Mouse (Mus musculus) embryonic fibroblast, embryonic 13.5 days (primary cell): ENCODE measurements around the gene Asb2. TPM values are rescaled to one million over a fixed set of nuclear protein-coding genes. Genes with fewer than 3 reads are reported as not detected.

ENCODE experiments used
- H3K27ac ChIP-seq: 2 replicates; pipeline ENCODE4 v1.5.1; 2012; ENCODE audit warnings: low read length, control low read depth, inconsistent platforms; ENCODE audit not compliant: insufficient read depth
- H3K4me1 ChIP-seq: 2 replicates; pipeline ENCODE4 v1.6.1; 2011; ENCODE audit warnings: low read length; ENCODE audit not compliant: control insufficient read depth, insufficient read depth
- H3K4me3 ChIP-seq: 2 replicates; pipeline ENCODE4 v1.5.1; 2011; ENCODE audit warnings: mild to moderate bottlenecking, control low read depth, low read length; ENCODE audit not compliant: insufficient read depth
- CTCF ChIP-seq: IDR thresholded peaks from 2 replicates; pipeline ENCODE4 v1.5.1; 2011; ENCODE audit warnings: mild to moderate bottlenecking, control low read depth, low read length, moderate library complexity, borderline replicate concordance; ENCODE audit not compliant: insufficient read depth
- POLR2A ChIP-seq: IDR thresholded peaks from 2 replicates; pipeline ENCODE4 v1.6.1; 2011; ENCODE audit warnings: low read depth, mild to moderate bottlenecking, control low read depth, low read length, moderate library complexity
- polyA plus RNA-seq: library from polyadenylated mRNA; stranded (reverse); fragments of >200 nt; gene quantifications from 2 replicates; pipeline ENCODE4 v1.2.4, GENCODE M21; 2011; ENCODE audit warnings: low read depth; ENCODE audit not compliant: missing spikeins, insufficient read length

Gene Asb2
- polyA plus RNA-seq, 1 experiment = not detected

DNA sequence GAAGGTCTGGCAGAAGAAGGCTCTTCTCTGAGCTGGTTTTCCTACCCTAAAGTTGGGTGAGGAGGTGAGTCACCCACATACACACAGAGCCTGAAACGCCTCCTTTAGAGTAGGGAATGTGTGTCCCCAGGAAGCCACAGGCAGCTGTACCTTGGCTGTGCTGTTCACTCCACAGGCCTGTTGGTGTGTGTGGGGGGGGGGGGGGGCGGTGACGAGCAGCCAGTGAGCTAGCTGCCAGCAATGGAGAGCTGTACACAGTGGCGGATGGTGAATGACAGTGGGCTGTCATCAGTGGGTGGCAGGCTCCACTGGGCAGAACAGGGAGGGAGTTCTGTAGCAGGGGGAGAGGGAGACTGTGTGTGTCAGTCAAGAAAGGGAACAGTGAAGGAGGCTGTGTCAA, 21.0 kb upstream of the Asb2 start:
- TF ChIP-seq POLR2A = no peak
- TF ChIP-seq CTCF = no peak
- Histone ChIP-seq H3K4me1 (no peaks in the 10 kb centered on the region), H3K4me3 (no peak overlapping the region), H3K27ac (no peak overlapping the region)

DNA sequence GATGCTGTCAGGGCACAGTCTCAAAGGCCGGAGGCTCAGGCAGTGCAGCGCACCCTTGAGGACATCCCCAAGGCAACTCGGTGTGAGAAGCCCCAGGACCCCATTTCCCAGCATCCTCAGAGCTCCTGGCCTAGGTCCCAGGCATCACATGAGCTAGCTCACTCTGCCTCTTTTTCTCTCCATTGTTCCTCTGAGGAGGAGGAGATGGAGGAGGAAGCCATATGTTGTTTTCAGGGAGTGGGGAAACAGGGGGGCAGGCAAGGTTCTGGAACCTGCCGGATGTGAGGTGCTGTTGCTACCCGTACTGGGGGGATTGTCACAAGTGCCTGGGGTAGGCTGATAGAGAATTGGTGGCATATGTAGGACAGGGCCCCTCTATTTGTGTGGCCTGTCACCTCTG, 20.3 kb upstream of the Asb2 start:
- TF ChIP-seq CTCF = no peak
- no peak for TF ChIP-seq POLR2A
- Histone ChIP-seq H3K4me1 (no peaks in the 10 kb centered on the region), H3K27ac (no peak overlapping the region), H3K4me3 (no peak overlapping the region)

DNA sequence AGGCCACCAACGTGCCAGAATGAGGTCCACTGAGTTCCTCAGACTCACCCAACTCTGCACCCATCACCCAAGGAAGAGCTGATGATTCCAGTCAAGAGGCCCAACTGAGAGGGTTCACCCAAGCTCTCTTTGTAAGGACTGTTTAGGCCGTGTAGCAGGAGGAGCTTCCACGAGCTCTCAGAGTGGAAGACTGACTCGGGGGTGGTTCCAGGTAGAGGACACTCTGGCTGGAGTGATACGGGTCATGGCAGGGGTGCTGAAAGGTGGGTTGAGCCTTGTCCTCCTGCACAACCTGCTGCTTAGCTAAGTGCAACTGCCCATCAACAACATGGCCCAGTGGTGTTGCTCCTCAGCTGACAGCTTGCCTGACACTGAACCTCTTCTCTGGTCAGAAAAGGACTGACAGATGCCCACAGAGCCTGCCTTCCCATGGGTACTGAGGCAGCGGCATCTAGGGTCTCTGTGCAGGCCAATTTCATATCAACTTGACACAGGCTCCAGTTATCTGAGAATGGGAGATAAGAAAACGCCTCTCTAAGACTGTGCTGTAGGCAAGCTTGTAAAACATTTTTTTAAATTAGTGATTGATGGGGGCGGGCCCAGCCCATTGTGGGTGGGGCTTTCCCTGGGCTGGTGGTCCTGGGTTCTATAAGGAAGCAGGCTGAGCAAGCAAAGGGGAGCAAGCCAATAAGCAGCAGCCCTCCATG, 17.9 kb upstream of the Asb2 start:
- Histone ChIP-seq H3K4me3 (no peak overlapping the region), H3K27ac (no peak overlapping the region), H3K4me1 (no peaks in the 10 kb centered on the region)
- no peak for TF ChIP-seq CTCF
- no peak for TF ChIP-seq POLR2A

DNA sequence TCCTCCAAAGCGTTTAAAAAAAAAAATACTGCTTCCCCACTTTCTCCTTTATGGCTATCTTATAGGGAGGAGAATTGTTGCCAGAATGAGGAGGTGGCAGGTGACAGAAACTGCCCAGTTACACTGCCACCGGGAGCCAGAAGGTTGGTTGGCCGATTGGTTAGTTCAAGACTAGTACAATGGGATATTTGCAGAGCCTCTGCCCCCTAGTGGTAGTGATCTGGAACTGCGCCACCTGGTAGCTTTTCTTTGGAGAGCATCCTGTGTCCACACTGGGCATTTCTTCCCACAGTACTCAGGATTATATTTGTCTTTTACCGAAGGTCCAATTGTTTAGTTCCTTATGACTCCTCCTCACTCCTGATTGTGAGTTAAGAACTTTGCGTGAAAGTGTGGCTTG, 15.9 kb upstream of the Asb2 start:
- no peak overlapping the region for H3K27ac ChIP-seq
- no peaks in the 10 kb centered on the region for H3K4me1 ChIP-seq
- TF ChIP-seq CTCF = peak; percentile 31; the same call in 1 of the 2 replicates
- TF ChIP-seq POLR2A = no peak
- H3K4me3 ChIP-seq = no peak overlapping the region

DNA sequence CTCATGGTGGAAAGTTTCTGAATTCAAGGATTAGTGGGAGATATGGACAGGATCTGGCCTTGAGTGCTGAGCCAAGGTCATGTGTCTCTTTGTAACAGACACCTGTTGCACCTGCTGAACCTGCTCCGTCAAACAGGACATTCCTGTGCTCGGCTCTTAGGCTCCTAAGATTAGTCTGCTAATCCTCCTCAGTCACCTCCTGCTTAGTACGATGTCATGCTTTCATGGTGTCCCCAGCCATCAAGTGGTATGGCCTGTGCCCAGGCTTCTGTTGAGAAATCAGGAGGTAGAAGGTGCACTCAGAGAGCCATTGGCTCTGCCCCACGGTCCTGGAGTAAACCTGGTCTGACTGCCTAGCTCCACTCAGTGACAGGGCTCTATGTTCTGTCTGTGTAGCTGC, 15.1 kb upstream of the Asb2 start:
- H3K4me1 ChIP-seq = no peaks in the 10 kb centered on the region
- H3K4me3 ChIP-seq = no peak overlapping the region
- no peak for TF ChIP-seq CTCF
- no peak for TF ChIP-seq POLR2A
- H3K27ac ChIP-seq = no peak overlapping the region

DNA sequence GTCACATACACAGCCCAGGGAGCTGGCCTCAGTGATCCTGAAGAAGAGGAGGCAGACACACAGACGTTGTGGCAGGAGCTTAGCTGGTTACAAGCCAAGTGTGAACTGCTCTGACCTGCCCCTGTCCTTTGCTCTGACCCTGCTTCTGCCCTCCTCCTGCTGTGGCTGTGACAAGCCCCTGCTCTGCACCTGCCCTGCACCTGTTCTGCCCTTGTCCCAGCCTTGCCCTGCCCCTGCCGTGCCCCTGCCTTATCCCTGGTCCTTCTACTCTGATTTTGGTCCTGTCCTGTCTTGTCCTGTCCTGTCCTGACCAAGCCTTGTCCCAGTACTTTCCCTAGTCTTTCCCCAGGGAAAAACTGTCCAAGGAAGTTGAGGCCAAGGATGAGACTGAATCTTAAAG, 13.0 kb upstream of the Asb2 start:
- no peak overlapping the region for H3K4me3 ChIP-seq
- no peak overlapping the region for H3K27ac ChIP-seq
- TF ChIP-seq CTCF = no peak
- TF ChIP-seq POLR2A = no peak
- H3K4me1 ChIP-seq = no peaks in the 10 kb centered on the region

DNA sequence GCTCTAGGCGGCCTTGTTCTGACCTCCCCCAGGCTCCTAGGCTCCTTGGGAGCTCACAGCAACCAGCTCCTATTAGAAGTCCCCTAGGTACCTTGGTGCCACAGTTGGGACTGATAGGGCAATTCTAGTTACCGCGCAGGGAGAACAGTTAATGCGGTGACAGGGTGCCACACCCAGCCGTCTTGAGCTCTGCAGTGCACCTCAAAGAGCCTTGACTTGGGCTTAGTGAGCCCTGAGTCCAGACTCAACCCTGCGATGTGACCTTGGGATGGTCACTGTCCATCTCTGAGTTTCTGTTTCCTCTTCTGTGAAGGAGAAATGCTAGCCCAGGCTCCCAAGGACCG, 12.5 kb upstream of the Asb2 start:
- TF ChIP-seq CTCF = no peak
- no peak for TF ChIP-seq POLR2A
- Histone ChIP-seq H3K4me3 (no peak overlapping the region), H3K4me1 (no peaks in the 10 kb centered on the region), H3K27ac (no peak overlapping the region)

DNA sequence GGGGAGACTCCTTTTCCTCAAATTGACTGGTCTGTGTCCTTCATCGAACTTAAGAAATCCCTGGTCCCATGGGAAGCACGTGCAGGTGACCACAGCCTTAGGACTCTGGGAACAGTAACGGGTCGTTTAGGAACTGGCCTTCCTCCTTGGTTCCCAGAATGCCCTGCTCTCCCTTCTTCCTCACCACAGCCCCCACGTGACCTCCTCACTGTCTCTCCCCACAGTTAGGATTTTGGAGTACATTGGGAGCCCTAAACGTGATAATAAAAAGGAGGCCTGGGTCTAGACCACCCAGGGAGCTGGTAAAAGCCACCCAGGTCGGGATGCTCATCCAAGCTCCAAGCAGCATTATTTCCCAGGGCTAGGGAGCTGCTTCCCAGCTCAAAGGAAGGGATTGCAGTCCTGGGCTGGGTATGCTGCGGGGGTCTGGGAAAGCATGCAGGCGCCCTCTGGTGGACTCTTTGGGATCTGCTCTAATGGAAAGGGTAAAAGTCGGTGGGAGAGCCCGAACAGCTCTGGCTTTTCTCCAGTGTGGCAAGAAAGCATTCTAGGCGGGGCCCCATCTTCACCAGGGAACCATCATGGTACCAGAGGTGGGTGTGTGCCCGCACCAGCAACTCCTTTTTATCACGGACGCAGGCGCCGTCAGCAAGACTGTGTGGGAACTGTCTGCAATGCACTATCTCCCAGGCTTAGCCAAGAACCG, 12.0 kb upstream of the Asb2 start:
- TF ChIP-seq POLR2A = no peak
- TF ChIP-seq CTCF = no peak
- no peak overlapping the region for H3K27ac ChIP-seq
- H3K4me3 ChIP-seq = no peak overlapping the region
- H3K4me1 ChIP-seq = no peaks in the 10 kb centered on the region

DNA sequence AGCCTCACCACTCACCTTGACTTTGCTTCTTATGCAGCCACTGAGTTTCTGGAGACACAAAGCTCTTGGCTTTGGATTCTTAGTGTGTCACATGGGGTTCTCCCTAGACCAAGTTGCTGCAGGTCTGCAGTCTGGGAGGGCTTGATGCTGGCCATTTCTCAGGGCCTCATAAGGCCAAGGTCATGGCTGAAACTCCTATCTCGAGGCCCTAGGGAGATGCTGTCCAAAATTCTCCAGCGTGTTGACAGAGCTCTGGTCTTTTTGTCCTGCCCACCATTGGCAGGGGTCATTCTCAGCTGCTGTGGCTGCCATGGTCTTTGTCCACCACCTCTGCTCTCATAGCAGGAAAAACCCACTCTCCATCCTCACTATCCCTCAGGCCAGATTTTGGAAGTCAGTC, 11.4 kb upstream of the Asb2 start:
- no peak overlapping the region for H3K27ac ChIP-seq
- no peak overlapping the region for H3K4me3 ChIP-seq
- H3K4me1 ChIP-seq = no peaks in the 10 kb centered on the region
- TF ChIP-seq CTCF = no peak
- no peak for TF ChIP-seq POLR2A

DNA sequence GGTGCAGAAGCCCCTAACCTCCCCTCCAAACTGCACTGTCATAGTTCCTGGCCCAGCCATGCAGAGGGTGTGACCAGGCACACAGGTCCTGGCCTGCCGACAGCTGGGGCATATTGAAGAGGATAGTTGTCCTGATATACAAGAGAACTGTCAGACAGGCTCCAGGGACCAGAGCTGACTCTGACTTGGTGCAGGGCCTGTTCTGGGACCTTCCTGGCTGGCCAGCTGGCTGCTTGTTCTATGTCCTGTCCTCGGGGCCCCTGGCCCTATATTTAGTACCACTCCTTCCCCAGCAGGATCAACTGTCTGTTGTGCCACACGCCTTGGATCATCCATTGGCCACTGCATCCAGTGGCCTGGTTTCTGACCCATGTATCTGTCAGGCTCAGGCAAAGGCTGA, 6.5 kb upstream of the Asb2 start:
- no peak overlapping the region for H3K4me3 ChIP-seq
- no peaks in the 10 kb centered on the region for H3K4me1 ChIP-seq
- no peak for TF ChIP-seq CTCF
- no peak for TF ChIP-seq POLR2A
- H3K27ac ChIP-seq = no peak overlapping the region
